Comparison of ENCODE assay signal across 8 mouse cellular contexts in genomic region chr1:161876553-161877447, GRCm38 (mm10). TPM values are rescaled to one million over a fixed set of nuclear protein-coding genes. Genes with fewer than 3 reads are reported as not detected.
DNase-seq lines count a peak whose midpoint lies in the region; ATAC-seq lines count a peak whose summit lies in the region.

Gene Suco (minus strand): TSS chr1:161876682.

- no peaks in the 10 kb centered on the region for H3K27me3 ChIP-seq in heart, embryonic 10.5 days (ENCODE audit: insufficient read depth, poor library complexity, severe bottlenecking)
- H3K27me3 ChIP-seq in kidney, embryonic 15.5 days, result no peaks in the 10 kb centered on the region

- no peaks in the 10 kb centered on the region for H3K9me3 ChIP-seq in heart, embryonic 10.5 days
- H3K9me3 ChIP-seq in kidney, embryonic 15.5 days (replicated peaks), result no peaks in the 10 kb centered on the region

- H3K4me2 ChIP-seq in kidney, embryonic 15.5 days, result peak within 1 kb of the TSS; percentile 64

- peak within 1 kb of the TSS; percentile 88 for H3K4me3 ChIP-seq in heart, embryonic 10.5 days
- peak within 1 kb of the TSS; percentile 88 for H3K4me3 ChIP-seq in kidney, embryonic 15.5 days (replicated peaks)

- peak; percentile 98 to 99 for DNase-seq in B cell, adult 2 months
- DNase-seq in brain, adult 2 months (ENCODE audit: low read depth, low spot score), result peak; percentile 100
- DNase-seq in heart, embryonic 10.5 days (ENCODE audit: low spot score), result peak; percentile 100
- peak; percentile 100 for DNase-seq in liver
- peak; percentile 99 for DNase-seq in spleen, postnatal 4 days (ENCODE audit: low spot score in 2 of 2)

- H3K4me1 ChIP-seq in heart, embryonic 10.5 days, result peaks cover 18% of the 10 kb centered on the region
- H3K4me1 ChIP-seq in kidney, embryonic 15.5 days, result peaks cover 23% of the 10 kb centered on the region

- H3K27ac ChIP-seq in heart, embryonic 10.5 days, result peak within 1 kb of the TSS; percentile 95
- H3K27ac ChIP-seq in kidney, embryonic 15.5 days, result peak within 1 kb of the TSS; percentile 99

- H3K36me3 ChIP-seq in heart, embryonic 10.5 days, result no peaks in the 10 kb centered on the region
- H3K36me3 ChIP-seq in kidney, embryonic 15.5 days, result no peaks in the 10 kb centered on the region

- peak; percentile 87 for ATAC-seq in erythroblast, adult 5-6 weeks (replicated peaks; ENCODE audit: low FRiP score, poor library complexity, severe bottlenecking)
- ATAC-seq in kidney, embryonic 15.5 days (replicated peaks; ENCODE audit: low FRiP score), result peak; percentile 99
- ATAC-seq in monocyte, adult 5-6 weeks (replicated peaks; ENCODE audit: insufficient number of reproducible peaks, low FRiP score, low TSS enrichment, poor library complexity, severe bottlenecking), result peak; percentile 91

- under 1% methylated on average over 61 of the region's 74 CpGs for WGBS in heart, embryonic 10.5 days
- WGBS in kidney, embryonic 15.5 days, result under 1% methylated on average over 57 of the region's 74 CpGs

- H3K9ac ChIP-seq in kidney, embryonic 15.5 days, result peak within 1 kb of the TSS; percentile 93

RNA-seq across cellular contexts. Expression of gene Suco, which starts in this region (rescaled TPM):
- 214 and 222 TPM in 2 replicates for total RNA-seq in erythroblast, adult 5-6 weeks (2015; ENCODE audit: low replicate concordance)
- 600 and 746 TPM in 2 replicates for total RNA-seq in erythroblast, adult 5-6 weeks (2017; ENCODE audit: low replicate concordance)
- 23.4 and 26.1 TPM in 2 replicates for polyA plus RNA-seq in heart, embryonic 10.5 days (2016; fragmentation: Nextera tagmentation; extraction: Ambion mirVana)
- polyA plus RNA-seq in kidney, embryonic 15.5 days (2015; fragmentation: Nextera tagmentation; extraction: Ambion mirVana), result 21.9 and 27.0 TPM in 2 replicates
- total RNA-seq in monocyte, adult 5-6 weeks (2017), result 123 to 163 TPM (median 160 TPM) in 3 replicates

Comparison
In these comparisons a context has a peak if more than half of its experiments do, and no peak if none do; other contexts are left out.
1. Peak in every context shown above with its lines: DNase-seq, ATAC-seq, H3K4me3 ChIP-seq and H3K27ac ChIP-seq.